Mouse (Mus musculus) embryonic fibroblast, embryonic 13.5 days (primary cell): ENCODE data around the gene Gng10.

Experiments
- CTCF ChIP-seq: IDR thresholded peaks from 2 replicates; pipeline ENCODE4 v1.5.1; 2011; ENCODE audit warnings: mild to moderate bottlenecking, control low read depth, low read length, moderate library complexity, borderline replicate concordance; ENCODE audit not compliant: insufficient read depth
- POLR2A ChIP-seq: IDR thresholded peaks from 2 replicates; pipeline ENCODE4 v1.6.1; 2011; ENCODE audit warnings: low read depth, mild to moderate bottlenecking, control low read depth, low read length, moderate library complexity

- no peak for TF ChIP-seq POLR2A
- peak; percentile 30; the same call in 1 of the 2 replicates for TF ChIP-seq CTCF
Measured at GRCm38 (mm10) chr4:59000614-59001013, 34.3 kb upstream of the Gng10 start.
